Mouse (Mus musculus) kidney, adult 11 months (tissue): ENCODE results near the gene Wdr25.

Experiments
- DNase-seq: peaks from one replicate; pipeline ENCODE4 v3.0.0; 2022

Wdr25 gene

DNA sequence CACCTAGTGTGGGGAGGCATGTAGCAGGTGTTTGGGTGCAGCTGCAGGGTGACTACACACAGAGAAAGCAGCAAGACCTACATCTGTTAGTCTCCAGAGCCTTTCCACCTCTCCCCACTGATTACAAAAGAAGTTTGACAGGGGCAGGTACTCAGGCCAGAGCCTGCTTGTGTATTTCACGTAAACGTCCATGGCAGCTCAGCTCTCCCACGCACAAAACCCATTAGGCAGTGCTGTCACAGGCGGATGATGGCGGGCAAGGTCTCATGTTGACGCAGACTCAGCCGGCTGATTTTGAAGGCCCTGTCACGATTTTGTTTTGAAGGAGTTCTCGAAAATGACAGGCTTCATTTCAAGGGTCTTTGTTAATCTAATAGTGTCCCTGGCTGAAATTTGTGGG, 45.9 kb downstream of the Wdr25 start:
- no peak for DNase-seq

GRCm38 (mm10) chr12:108940255-108940654, 46.8 kb downstream of the Wdr25 start:
- DNase-seq: no peak

GRCm38 (mm10) chr12:108941282-108941681, 47.9 kb downstream of the Wdr25 start:
- no peak for DNase-seq

DNA sequence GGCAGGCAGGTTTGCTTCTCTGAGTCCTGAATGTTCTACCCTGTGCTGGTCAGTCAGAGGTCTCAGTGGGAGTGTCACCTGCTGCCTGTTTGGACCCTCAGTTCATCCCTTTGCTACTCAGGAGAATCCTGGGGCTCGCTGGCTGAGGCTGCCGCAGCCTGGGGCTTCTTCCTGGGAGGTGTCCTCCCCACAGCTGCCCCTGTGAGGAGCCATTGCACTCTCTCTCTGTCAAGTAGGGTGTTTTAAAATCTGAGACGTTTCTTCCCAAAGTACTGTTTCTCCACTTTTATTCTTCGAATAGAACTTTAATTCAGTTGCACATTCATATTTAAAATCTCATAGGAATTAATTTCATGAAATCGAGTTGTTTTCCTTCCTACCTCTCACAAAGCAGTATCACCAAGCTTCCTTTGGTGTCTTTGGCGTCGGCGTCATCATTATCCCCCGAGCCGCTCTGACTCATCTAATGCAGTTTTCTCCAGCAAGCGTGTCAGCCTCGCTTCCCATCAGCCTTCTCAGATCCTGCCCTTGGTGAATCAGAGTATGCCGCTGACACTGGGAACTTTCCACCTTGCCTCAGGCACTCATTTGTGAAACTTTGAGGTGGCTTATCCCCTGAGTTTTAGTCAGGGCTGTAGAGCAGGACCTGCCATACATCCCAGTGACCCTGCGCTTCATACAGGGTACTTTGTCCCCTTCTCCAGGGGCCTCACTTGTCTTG, 48.9 kb downstream of the Wdr25 start:
- no peak for DNase-seq

DNA sequence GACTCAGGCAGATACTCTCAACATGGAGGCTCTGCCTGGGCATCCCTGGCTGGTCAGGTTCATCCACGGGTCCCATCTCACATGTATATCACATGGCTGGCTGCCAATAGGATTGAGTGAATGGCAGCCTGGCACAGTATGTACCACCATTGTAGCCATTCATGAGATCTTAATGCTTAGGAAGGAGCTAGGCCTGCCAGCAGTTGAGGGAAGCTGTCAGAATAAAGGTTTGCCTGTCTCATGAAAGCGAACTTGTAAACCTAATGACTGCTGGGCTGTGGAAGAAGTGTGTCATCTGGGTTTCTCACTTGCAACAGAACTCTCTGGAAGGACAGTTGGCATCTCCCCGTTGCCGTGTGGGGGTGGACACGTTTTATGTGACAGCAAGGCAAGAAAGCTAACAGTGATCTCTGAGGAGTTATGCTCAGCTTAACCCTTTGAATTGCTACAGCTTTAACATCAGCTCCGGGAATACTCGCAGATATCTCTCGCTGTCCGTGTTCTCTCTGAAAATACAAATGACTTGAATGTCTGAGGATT, 59.6 kb downstream of the Wdr25 start:
- DNase-seq: no peak

DNA sequence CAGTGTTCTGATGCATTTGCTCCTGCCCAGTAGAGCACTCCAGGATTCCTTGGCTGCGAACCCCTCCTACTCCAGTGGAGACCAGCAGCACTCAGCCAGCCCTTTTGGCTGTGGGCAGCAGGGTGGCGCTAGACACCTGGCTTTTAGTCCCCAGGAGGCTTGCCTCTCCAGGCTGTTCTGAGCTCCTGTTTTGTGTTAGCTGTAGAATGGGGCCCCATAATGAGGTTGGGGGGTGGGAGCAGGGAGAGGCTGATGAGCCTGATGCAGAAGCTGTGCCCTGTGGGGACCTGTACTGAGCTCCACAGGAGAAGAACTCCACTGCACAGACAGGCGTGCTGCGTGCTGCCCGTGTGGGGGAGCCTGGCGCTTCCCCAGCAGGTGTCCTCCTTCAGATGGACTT, 60.4 kb downstream of the Wdr25 start:
- peak; percentile 23 for DNase-seq

GRCm38 (mm10) chr12:108954456-108954855, 61.0 kb downstream of the Wdr25 start:
- DNase-seq: no peak

DNA sequence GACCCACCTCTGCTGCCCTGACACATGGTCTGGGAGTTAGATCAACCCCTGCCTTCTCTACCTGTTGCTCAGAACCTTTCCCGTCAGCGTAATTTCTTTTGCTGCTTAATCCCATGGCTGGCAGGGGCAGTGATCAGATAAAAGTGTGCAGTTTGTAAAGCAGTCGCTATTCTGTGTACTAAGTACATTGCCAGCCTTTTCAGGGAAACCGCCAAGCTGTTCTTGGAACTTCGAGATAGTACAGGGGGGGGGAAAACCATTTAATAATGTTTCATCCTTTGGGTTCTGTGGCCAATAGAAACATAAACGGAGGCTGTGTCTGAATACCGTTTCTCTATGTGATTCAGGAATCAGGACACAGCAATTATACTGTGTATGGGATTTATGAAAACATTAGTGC, 65.1 kb downstream of the Wdr25 start:
- DNase-seq: no peak

- no peak for DNase-seq
Observed at GRCm38 (mm10) chr12:108958991-108959638, 65.7 kb downstream of the Wdr25 start.

DNA sequence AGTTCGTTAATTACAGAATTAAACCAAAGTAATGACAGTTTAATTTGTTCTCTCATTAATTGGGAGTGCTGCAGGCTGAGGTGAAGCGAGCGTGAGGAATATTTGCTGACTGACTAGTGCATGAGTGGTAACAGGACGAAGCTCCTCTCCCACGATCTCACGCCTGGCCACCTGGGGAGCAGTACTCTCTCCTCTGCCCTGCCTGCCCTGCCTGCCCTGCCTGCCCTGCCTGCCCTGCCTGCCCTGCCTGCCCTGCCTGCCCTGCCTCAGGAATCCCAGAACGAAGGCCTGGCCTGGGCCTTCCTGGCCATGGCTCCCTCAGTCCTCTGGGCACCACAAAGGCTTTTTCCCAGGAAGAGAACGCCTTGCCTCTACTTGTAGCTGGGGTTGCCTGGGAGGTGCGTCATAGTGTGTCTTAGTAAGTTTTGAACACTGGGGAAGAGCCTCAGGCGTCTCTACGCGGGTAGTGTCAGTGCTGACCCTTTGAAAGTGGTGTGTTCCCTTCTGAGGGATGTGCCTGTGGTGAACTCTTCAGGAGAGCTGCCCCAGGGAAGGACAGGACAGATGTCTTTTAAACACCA, 66.3 kb downstream of the Wdr25 start:
- DNase-seq: peak; percentile 46

DNA sequence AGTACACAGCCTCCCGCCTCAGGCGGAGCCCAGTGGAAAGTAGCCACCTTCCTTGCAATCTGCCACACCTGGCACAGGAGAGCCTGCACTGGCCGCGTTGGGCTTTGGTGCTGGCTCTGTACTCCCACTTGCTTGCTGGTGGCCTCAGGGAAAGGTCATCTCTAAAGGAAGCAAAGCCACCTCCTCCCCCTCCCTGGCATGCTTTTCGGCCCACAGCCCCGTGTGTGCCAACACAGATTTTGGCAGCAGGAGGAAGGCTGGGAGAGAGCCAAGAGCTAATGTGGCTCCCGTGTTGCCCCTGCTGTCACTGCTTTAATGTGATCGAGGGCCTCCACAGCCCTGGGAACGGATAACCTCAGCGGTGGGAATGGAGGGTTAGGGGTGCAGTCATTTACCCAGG, 66.8 kb downstream of the Wdr25 start:
- DNase-seq: peak; percentile 79

DNA sequence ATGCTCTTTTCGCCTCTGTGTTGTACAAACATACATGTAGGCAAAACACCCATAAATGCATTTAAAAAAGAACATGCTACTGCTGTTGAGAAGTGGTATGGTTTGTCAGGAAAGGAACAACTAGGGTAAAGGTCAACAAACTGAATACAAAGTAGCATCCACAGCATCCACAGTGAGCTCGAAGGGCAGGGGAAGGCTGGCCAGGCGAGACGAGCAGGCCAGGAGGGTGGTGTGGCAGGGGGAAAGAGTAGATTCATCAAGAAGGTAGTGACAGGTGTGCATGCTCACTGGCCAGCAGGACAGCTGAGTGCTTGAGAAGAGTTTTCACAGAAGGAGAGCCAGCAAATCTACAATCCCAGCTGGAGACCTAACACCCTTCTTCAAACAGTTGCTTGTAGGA, 74.2 kb downstream of the Wdr25 start:
- DNase-seq: peak; percentile 50

DNA sequence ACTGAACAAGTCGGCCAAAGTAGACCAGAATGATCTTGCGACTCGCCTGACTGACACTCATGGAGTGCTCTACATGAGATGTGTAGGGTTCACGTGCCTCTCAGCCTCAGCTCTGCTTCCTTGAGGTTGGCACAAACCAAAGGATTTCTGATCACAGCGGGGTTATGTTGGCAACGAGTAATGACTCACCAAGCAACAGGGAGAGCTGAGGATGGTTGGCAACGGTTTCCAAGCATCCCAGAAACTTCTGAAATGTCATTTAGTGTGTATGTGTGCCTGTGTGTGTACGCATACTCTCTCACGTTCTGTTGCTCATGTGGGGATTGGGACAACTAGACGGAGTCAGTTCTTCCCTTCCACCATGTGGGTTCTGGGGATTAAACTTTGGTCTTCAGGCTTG, 74.6 kb downstream of the Wdr25 start:
- DNase-seq: peak; percentile 18

DNA sequence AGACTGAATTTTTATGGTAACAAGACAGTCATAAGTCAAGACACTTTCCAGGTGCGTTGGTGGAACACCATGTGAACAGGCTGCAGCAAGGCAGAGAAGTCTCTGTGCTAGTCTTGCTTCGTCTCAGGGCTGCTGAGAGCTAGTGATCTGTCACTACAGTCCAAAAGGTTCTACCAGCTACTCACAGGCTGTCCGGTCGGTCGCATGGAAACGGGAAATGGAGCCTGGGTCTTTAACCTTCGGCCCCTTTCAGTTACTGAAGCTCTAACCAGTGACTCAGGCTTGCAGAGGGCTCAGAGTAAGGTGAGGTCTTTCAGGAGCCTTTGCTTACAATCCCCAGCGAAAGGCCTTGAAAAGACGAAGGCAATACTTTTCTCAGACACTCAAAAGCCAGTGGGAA, 78.0 kb downstream of the Wdr25 start:
- peak; percentile 79 for DNase-seq

- DNase-seq: no peak
Observed at GRCm38 (mm10) chr12:108972234-108972633, 78.8 kb downstream of the Wdr25 start.

GRCm38 (mm10) chr12:108979977-108980376, 86.5 kb downstream of the Wdr25 start:
- peak; percentile 18 for DNase-seq

DNA sequence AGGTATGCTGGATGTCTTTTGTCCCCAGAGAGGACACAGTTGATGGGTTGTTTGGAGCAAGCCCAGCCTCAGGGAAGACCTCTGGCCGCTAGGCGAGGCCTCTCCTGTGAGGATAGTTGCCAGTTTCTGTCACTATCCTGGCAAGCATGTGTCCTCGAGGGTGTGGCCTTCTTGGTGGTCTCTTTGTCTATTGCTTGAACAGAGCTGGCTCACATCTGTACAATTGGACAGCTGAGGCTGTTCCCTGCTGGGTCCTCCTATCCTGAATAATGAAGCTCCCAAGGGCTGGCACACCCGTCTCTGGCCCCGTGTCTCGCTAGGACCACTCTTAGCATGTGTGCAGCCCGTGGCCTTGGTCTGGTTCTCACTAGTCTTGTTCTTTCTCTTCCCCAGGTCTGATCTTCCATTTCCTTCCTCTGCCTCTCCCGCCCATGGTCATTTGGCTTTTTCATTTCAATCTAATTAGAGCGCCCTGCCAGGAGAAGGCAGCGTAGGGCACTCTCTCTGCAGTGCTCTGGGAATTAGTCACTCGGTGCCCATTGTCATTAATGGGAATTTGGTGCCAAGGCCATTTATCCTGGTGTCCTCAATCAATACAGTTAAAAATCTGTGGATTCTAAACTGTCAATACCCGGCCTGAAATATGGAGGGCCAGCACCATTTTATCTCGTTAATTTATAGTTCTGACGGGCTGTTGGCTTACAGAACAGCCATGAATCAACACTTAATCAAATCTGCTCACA, 88.7 kb downstream of the Wdr25 start:
- DNase-seq: no peak

- DNase-seq: no peak
Observed at GRCm38 (mm10) chr12:108982684-108982960, 89.2 kb downstream of the Wdr25 start.

- no peak for DNase-seq
Observed at GRCm38 (mm10) chr12:108983496-108983895, 90.1 kb downstream of the Wdr25 start.

- DNase-seq: peak; percentile 72
Observed at GRCm38 (mm10) chr12:108984471-108984870, 91.0 kb downstream of the Wdr25 start.

DNA sequence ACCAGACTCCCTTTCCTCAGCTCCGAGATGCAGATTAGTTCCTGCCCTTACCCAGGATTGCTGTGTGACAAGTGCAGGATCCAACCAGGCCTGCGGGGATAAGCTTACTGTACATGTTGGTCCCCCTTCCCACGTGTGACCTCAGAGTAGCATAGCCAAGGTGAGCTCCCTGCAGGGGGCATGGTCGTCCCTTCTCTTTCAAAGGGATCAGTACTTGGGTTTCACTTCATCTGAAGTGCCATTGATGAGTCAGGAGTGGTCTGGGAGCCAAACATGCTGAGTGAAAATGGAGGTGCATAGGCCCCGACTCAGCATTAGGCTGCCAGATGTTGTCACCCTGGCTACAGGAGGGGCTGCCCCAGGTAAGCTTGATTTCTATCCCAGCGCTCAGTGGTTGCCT, 91.6 kb downstream of the Wdr25 start:
- no peak for DNase-seq

- no peak for DNase-seq
Observed at GRCm38 (mm10) chr12:108987448-108987847, 94.0 kb downstream of the Wdr25 start.

- DNase-seq: peak; percentile 25
Observed at GRCm38 (mm10) chr12:108990425-108990824, 97.0 kb downstream of the Wdr25 start.

- no peak for DNase-seq
Observed at GRCm38 (mm10) chr12:108993046-108993445, 99.6 kb downstream of the Wdr25 start.
